Mouse (Mus musculus) forebrain, embryonic 16.5 days (tissue): ENCODE data around the gene Rara. TPM values are rescaled to one million over a fixed set of nuclear protein-coding genes. Genes with fewer than 3 reads are reported as not detected.
"Not testable (repeated sequence)": the region's sequence is repeated elsewhere in the genome, so short reads cannot be mapped to it uniquely, and the experiment has no call there.

Experiments
- ATAC-seq: fragments of 200-750 bp; cut with Nextera tagmentation; 2 replicates; pipeline ENCODE4 v1.8.0; 2017; ENCODE audit warnings: mild to moderate bottlenecking, moderate library complexity
- H3K27ac ChIP-seq: fragments of 300-500 bp; sonication (generic); 2 replicates; pipeline ENCODE4 v1.5.1; 2014; ENCODE audit warnings: low read length, control low read depth
- H3K27me3 ChIP-seq: fragments of 300-500 bp; sonication (generic); replicated peaks from 2 replicates; pipeline ENCODE4 v1.6.1; 2014; ENCODE audit warnings: low read length; ENCODE audit not compliant: control insufficient read depth, insufficient read depth
- H3K36me3 ChIP-seq: fragments of 300-500 bp; sonication (generic); 2 replicates; pipeline ENCODE4 v1.6.1; 2014; ENCODE audit not compliant: control insufficient read depth, insufficient read depth
- H3K4me1 ChIP-seq: fragments of 300-500 bp; sonication (generic); replicated peaks from 2 replicates; pipeline ENCODE4 v1.6.1; 2014; ENCODE audit warnings: low read length; ENCODE audit not compliant: control insufficient read depth, insufficient read depth
- H3K4me2 ChIP-seq: fragments of 300-500 bp; sonication (generic); 2 replicates; pipeline ENCODE4 v1.6.1; 2014; ENCODE audit warnings: mild to moderate bottlenecking, low read length, control low read depth
- H3K4me3 ChIP-seq: fragments of 300-500 bp; sonication (generic); replicated peaks from 2 replicates; pipeline ENCODE4 v1.5.1; 2014; ENCODE audit warnings: mild to moderate bottlenecking, low read length, control low read depth
- H3K9ac ChIP-seq: fragments of 300-500 bp; sonication (generic); replicated peaks from 2 replicates; pipeline ENCODE4 v1.6.1; 2014; ENCODE audit warnings: low read depth, low read length, control low read depth
- H3K9me3 ChIP-seq: fragments of 300-500 bp; sonication (generic); 2 replicates; pipeline ENCODE4 v1.6.1; 2016; ENCODE audit warnings: low read length; ENCODE audit not compliant: control insufficient read depth
- WGBS: fragments of 180-500 bp; shearing (Covaris S2); extraction: QIAGEN DNeasy Blood & Tissue Kit; methylation state at CpG from one replicate; pipeline ENCODE4 v1.1.7; 2014; 5-methylcytosine and 5-hydroxymethylcytosine counted together
- polyA plus RNA-seq: library from polyadenylated mRNA; unstranded; fragments of >200 nt; fragmentation: Nextera tagmentation; extraction: Ambion mirVana; gene quantifications from 2 replicates; pipeline ENCODE4 v1.2.1, GENCODE M21; 2015

The Rara gene
- polyA plus RNA-seq, 1 experiment from 2014 or later, result 9.5 TPM

DNA sequence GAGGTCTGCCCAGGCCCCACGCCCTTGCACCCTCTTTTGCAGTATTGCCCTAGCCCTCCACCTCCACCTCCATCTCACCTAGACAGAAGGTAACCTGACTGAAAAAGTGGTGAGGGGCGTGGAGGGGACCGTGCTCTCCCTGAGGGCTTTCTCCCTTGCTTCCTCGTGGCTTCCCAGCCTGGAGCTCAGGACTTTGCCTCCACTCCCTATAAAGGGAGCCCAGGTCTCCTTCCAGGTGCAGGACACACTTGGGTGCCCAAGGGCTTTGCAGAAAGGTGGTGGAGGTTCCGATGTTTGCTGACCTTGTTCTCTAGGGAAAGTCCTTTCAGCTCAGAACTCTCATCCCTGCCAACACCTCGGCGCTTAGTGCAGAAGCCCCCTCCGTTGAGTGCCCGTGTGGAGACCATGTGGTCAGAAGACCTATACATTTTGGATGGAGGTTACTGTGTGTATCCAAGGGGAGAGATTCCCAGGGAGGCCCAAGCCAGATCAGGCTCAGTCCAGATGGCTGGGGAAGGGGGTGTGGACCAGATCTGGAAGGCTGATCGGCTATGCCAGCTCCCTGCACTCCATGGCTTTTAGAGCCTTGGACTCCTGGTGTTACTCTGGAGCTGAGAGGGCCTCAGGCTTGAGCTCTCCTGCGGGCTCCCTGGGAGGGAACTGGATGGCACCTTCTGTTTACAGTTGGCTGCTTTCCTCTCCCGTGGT lies 722 bp downstream of the Rara start:
- peak overlapping the region; percentile 74 for H3K4me2 ChIP-seq
- no peaks in the 10 kb centered on the region for H3K36me3 ChIP-seq
- no peaks in the 10 kb centered on the region for H3K9me3 ChIP-seq
- H3K27me3 ChIP-seq, result no peaks in the 10 kb centered on the region; the same call in 1 of the 2 replicates
- H3K9ac ChIP-seq, result peak overlapping the region; percentile 75
- 14% methylated on average over 12 of the region's 12 CpGs for WGBS
- peaks cover 85% of the 10 kb centered on the region for H3K4me1 ChIP-seq
- no peak for ATAC-seq
- H3K27ac ChIP-seq, result no peak overlapping the region
- peak overlapping the region; percentile 69 for H3K4me3 ChIP-seq

DNA sequence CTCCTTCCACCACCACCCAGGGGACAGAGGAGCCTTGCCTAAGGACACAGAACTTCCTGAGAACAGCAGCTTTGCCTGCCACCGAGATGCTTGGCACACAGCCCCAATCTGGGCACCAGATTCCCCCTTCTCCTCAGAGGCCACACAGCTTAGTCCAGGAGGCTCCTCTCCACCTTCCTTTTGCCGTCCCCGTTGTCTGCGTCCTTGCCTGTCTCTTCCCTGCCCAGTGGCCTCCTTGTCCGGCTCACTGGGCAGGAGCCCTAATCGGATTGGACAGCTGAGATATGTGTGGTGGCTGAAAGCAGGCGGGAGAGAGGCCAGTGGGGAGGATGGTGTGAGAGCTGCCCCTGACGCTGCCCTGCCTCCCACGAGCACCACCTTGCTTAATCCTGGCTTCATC lies 1.9 kb downstream of the Rara start:
- no peak for ATAC-seq
- 3% methylated on average over 9 of the region's 9 CpGs for WGBS
- H3K36me3 ChIP-seq, result no peaks in the 10 kb centered on the region
- H3K27me3 ChIP-seq, result no peaks in the 10 kb centered on the region; the same call in 1 of the 2 replicates
- peaks cover 78% of the 10 kb centered on the region for H3K4me1 ChIP-seq
- peak overlapping the region; percentile 74 for H3K4me2 ChIP-seq
- no peaks in the 10 kb centered on the region for H3K9me3 ChIP-seq
- 0 out of 2 replicates have a peak overlapping the region, but pooled peaks have one; percentile 6 for H3K9ac ChIP-seq
- H3K4me3 ChIP-seq, result no peak overlapping the region
- no peak overlapping the region for H3K27ac ChIP-seq

DNA sequence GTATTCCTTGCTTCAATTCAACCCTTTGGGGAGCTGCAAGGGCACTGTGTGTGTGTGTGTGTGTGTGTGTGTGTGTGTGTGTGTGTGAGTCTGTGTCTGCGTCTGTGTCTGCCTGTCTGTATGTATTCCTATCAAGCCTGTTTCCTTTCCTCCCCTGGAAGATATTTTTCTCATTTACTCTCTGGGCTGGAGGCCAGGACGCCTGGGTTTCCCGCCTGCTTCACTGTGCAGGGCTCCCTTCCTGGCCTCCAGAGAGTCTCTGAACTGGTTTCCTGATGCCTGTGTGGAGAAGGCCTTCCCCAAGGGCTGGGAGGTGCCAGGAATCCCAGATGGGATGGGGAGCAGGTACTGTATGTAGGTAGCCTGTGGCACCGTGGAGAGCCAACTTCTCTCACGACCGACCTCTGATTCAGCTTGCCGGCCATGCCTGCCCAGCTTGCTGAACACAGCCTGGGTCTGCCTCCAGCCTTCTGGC lies 2.5 kb downstream of the Rara start:
- H3K9ac ChIP-seq, result no peak overlapping the region
- 31% methylated on average over 7 of the region's 7 CpGs for WGBS

DNA sequence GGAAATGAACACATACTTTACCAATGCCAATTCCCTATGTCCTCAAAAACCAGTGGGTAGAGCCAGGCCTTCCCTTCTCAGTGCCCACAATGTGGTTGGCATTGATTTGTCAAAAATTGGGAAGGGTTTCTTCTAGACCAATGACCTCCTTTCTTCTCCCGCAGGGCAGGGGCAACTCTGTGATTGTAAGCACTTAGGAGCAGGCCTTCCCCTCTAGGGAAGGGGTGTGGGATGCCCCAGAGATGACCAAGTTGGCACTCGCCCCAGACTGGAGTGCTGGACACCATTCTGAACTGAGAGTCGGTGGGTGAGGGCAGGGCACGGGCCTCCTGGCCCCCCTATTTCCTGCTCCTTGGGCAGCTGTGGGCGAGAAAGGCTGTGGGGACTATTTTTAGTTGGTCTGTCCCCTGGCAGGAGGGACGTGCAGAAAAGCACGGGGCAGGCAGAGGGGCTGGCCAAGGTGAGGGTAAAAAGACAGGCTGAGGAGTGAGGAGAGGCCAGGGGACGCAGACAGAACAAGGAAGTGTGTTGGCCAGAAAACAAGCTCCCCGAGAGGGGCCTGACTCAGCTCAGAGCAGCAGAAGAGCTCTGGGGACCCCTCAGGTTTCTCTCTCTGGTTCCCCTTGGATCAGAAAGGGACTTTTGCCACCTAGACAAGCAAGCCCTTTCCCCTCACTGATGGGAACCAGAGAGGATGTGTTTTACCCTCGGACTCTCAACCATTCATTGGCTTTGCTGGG lies 3.3 kb downstream of the Rara start:
- Histone ChIP-seq H3K4me2 (no peak overlapping the region), H3K9ac (peak overlapping the region; percentile 29; the same call in 1 of the 2 replicates), H3K27ac (no peak overlapping the region), H3K36me3 (no peaks in the 10 kb centered on the region), H3K4me3 (no peak overlapping the region), H3K9me3 (no peaks in the 10 kb centered on the region), H3K27me3 (peaks cover 5% of the 10 kb centered on the region; the same call in 1 of the 2 replicates), H3K4me1 (peaks cover 66% of the 10 kb centered on the region)
- no peak for ATAC-seq
- 35% methylated on average over 10 of the region's 10 CpGs for WGBS

More for the DNA sequence above, 2.5 kb downstream of the Rara start:
- no peaks in the 10 kb centered on the region for H3K36me3 ChIP-seq
- no peak overlapping the region for H3K4me3 ChIP-seq
- H3K9me3 ChIP-seq, result no peaks in the 10 kb centered on the region
- H3K27ac ChIP-seq, result 0 out of 2 replicates have a peak overlapping the region, but pooled peaks have one; percentile 16
- H3K4me2 ChIP-seq, result peak overlapping the region; percentile 1; the same call in 1 of the 2 replicates
- no peak for ATAC-seq
- peaks cover 72% of the 10 kb centered on the region for H3K4me1 ChIP-seq
- no peaks in the 10 kb centered on the region; the same call in 1 of the 2 replicates for H3K27me3 ChIP-seq

DNA sequence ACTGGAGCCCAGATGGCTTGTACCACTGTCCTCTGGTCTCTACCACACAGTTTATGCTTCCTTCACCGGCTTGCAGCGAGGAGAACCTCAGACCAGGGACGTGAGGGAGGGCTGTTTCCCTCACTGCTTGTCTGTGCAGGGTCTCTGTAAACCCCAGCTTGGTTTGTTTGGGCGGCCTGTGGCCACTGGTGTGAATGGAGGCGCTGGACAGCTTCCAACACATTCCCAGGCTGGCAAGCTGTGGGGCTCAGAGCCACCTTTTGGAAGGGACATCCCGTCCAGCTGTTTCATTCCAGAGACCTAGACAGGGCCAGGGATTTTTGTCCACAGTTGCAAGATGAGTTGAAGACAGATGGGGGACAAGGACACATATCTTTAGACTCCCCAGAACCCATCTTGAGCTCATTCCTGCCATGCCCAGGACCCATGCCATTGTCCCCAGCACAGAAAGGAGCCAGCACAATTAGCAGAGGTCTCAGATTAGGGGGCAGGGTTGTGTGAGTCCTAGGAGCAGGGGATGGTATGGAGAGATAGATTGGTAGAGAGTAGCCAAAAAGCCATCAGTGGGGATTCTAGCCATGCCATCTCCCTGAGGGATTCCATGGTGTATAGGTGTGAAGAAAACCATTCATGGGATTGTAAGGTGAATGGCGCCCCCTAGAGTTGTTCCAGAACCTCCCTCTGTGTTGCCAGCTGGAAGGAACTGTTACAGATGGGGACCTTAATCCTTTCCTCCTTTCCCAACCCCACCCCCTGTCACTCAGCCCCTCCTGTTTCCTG lies 4.1 kb downstream of the Rara start:
- 0 out of 2 replicates have a peak, but pooled peaks have one; percentile 24 for ATAC-seq
- H3K4me1 ChIP-seq, result peaks cover 68% of the 10 kb centered on the region
- peak overlapping the region; percentile 29; the same call in 1 of the 2 replicates for H3K9ac ChIP-seq
- no peak overlapping the region for H3K27ac ChIP-seq
- no peak overlapping the region for H3K4me2 ChIP-seq
- no peaks in the 10 kb centered on the region for H3K36me3 ChIP-seq
- H3K27me3 ChIP-seq, result peaks cover 9% of the 10 kb centered on the region; the same call in 1 of the 2 replicates
- H3K4me3 ChIP-seq, result no peak overlapping the region
- WGBS, result 8% methylated on average over 7 of the region's 7 CpGs
- H3K9me3 ChIP-seq, result no peaks in the 10 kb centered on the region

DNA sequence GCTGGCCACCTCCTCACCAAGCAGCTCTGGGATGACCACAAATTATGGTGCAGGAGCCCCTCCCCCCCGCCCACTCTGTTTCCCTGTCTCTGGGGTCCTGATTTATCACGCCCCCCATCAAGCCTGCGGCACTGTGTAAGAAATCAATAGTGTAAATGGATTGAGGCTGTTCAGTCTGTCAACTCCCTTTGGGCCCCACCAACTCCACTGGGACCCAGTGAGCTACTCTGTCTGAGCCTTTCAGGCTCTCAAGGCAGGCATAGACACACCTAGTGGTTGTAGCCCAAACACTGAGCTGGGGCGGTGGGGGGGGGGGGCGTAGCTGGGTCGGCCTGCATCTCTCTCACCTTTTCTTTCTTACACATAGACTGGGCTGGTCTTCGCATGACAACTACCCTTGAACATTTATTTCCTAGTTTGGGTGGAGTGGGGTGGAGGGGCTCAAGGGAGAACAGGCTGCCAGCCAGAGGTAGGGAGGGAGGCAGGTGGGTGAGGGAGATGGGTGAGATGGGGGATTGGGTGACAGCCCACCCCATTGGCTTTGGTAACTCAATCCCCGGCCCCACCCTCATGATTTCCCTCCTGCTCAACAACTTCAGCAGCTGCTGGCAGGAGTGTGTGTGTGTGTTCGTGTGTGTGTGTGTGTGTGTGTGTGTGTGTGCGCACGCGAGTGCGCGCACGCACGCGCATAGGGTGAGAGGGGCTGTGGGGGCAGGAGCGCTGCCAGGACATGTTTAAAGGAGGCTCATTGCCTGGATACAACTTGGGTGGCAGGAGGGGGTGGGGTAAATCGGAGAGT lies 4.9 kb downstream of the Rara start:
- H3K4me1 ChIP-seq, result peaks cover 72% of the 10 kb centered on the region
- no peak for ATAC-seq
- H3K36me3 ChIP-seq, result no peaks in the 10 kb centered on the region
- 33% methylated on average over 19 of the region's 19 CpGs for WGBS
- H3K27me3 ChIP-seq, result peaks cover 9% of the 10 kb centered on the region; the same call in 1 of the 2 replicates
- H3K9me3 ChIP-seq, result no peaks in the 10 kb centered on the region
- H3K27ac ChIP-seq, result no peak overlapping the region
- H3K9ac ChIP-seq, result no peak overlapping the region
- no peak overlapping the region for H3K4me2 ChIP-seq
- H3K4me3 ChIP-seq, result no peak overlapping the region

DNA sequence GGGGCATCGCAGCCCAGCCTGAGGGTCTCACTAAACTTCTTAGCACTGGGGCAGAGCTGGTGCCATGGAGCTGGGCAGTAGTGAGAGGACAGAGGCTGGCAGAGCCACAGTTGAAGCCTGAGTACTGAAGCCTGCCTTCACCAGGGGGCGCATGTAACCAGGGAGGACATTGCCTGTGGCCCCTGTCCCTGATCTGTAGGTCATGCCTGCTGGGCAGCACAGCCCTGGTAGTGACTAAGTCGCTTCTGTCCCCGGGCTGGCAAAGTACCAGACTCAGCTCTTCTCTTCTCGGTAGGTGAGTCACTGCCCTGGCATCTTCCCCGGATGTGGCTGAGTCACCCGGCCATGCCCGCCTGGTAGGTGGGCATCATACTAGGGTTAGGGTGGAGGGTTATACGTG lies 5.5 kb downstream of the Rara start:
- Histone ChIP-seq H3K27ac (no peak overlapping the region), H3K27me3 (peaks cover 9% of the 10 kb centered on the region; the same call in 1 of the 2 replicates), H3K9me3 (no peaks in the 10 kb centered on the region), H3K4me3 (no peak overlapping the region), H3K4me1 (peaks cover 73% of the 10 kb centered on the region), H3K4me2 (no peak overlapping the region), H3K36me3 (no peaks in the 10 kb centered on the region), H3K9ac (no peak overlapping the region)
- ATAC-seq, result no peak
- 41% methylated on average over 9 of the region's 9 CpGs for WGBS

DNA sequence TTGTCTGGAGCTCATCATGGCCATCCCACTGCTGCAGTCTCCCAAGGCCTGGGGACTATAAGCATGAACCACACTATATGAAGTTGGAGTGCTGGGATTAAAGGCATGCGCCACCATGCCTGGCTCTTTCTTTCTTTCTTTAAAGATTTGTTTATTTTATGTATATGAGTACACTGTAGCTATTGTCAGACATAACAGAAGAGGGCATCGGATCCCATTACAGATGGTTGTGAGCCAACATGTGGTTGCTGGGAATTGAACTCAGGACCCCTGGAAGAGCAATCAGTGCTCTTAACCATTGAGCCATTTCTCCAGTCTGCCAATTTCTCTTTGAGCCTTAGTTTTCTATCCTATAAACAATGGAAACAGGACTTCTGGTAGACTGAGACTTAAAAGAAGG lies 6.2 kb downstream of the Rara start:
- not testable (repeated sequence) for ATAC-seq, H3K27ac ChIP-seq, H3K36me3 ChIP-seq, H3K4me3 ChIP-seq, H3K4me2 ChIP-seq, H3K27me3 ChIP-seq, H3K9ac ChIP-seq, H3K9me3 ChIP-seq
- WGBS, result 86% methylated on average over 2 of the region's 2 CpGs
- peaks cover 72% of the 10 kb centered on the region for H3K4me1 ChIP-seq
